Mouse (Mus musculus) granulocyte monocyte progenitor cell, adult 5-6 weeks (primary cell): ENCODE results near the gene Clba1. TPM values are rescaled to one million over a fixed set of nuclear protein-coding genes. Genes with fewer than 3 reads are reported as not detected.

Experiments
- total RNA-seq, 2 experiments: library from RNA; stranded (forward) in 1 of 2; stranded (reverse) in 1 of 2; fragments of 200-712, 200-1000 nt in 1 of 2; fragments of >200 nt in 1 of 2; fragmentation: Nextera tagmentation in 1 of 2; gene quantifications; 2 replicates each; pipeline ENCODE4 v1.2.3; 2014 to 2017

The Clba1 gene
- total RNA-seq, 2 experiments from 2014 or later: 1.2 to 1.7 TPM

Other genes with a start within 250 kb of the Clba1 start
- 18.1 and 23.3 TPM in 2 replicates for gene Inf2, start 220.2 kb upstream of the Clba1 start, total RNA-seq (2014; fragmentation: Nextera tagmentation)
- gene Inf2, start 220.2 kb upstream of the Clba1 start, total RNA-seq (2017): 3.6 and 7.8 TPM in 2 replicates
- gene Adssl1, start 188.9 kb upstream of the Clba1 start, total RNA-seq (2014; fragmentation: Nextera tagmentation): 128 and 139 TPM in 2 replicates
- gene Adssl1, start 188.9 kb upstream of the Clba1 start, total RNA-seq (2017): 109 and 122 TPM in 2 replicates
- 113 and 231 TPM in 2 replicates for gene Siva1, start 164.3 kb upstream of the Clba1 start, total RNA-seq (2014; fragmentation: Nextera tagmentation)
- 339 TPM in 2 replicates for gene Siva1, start 164.3 kb upstream of the Clba1 start, total RNA-seq (2017)
- gene Akt1, start 134.1 kb upstream of the Clba1 start, total RNA-seq (2014; fragmentation: Nextera tagmentation): 118 and 134 TPM in 2 replicates
- gene Akt1, start 134.1 kb upstream of the Clba1 start, total RNA-seq (2017): 73.9 and 101 TPM in 2 replicates
- 1.0 and 5.4 TPM in 2 replicates for gene Zbtb42, start 130.1 kb upstream of the Clba1 start, total RNA-seq (2014; fragmentation: Nextera tagmentation)
- 0.82 and 1.3 TPM in 2 replicates for gene Zbtb42, start 130.1 kb upstream of the Clba1 start, total RNA-seq (2017)
- 1.6 and 9.2 TPM in 2 replicates for gene Cep170b, start 88.5 kb upstream of the Clba1 start, total RNA-seq (2014; fragmentation: Nextera tagmentation)
- 0.56 and 1.2 TPM in 2 replicates for gene Cep170b, start 88.5 kb upstream of the Clba1 start, total RNA-seq (2017)
- gene Pld4, start 48.3 kb upstream of the Clba1 start, total RNA-seq (2014; fragmentation: Nextera tagmentation): 39.4 and 92.1 TPM in 2 replicates
- 21.1 and 25.4 TPM in 2 replicates for gene Pld4, start 48.3 kb upstream of the Clba1 start, total RNA-seq (2017)
- gene Ahnak2, start 6.3 kb upstream of the Clba1 start, total RNA-seq (2014; fragmentation: Nextera tagmentation): not detected in 2 replicates
- gene Ahnak2, start 6.3 kb upstream of the Clba1 start, total RNA-seq (2017): not detected in 2 replicates
- 65.6 and 66.5 TPM in 2 replicates for gene Cdca4, start 20.5 kb downstream of the Clba1 start, total RNA-seq (2014; fragmentation: Nextera tagmentation)
- 61.9 and 64.3 TPM in 2 replicates for gene Cdca4, start 20.5 kb downstream of the Clba1 start, total RNA-seq (2017)
- gene Gpr132, start 59.3 kb downstream of the Clba1 start, total RNA-seq (2014; fragmentation: Nextera tagmentation): 10.4 and 20.5 TPM in 2 replicates
- 5.8 and 6.2 TPM in 2 replicates for gene Gpr132, start 59.3 kb downstream of the Clba1 start, total RNA-seq (2017)
- 0.95 and 1.0 TPM in 2 replicates for gene Jag2, start 120.8 kb downstream of the Clba1 start, total RNA-seq (2014; fragmentation: Nextera tagmentation)
- gene Jag2, start 120.8 kb downstream of the Clba1 start, total RNA-seq (2017): 0.22 and 1.4 TPM in 2 replicates
- 15.9 and 33.3 TPM in 2 replicates for gene Nudt14, start 133.2 kb downstream of the Clba1 start, total RNA-seq (2014; fragmentation: Nextera tagmentation)
- 16.6 and 25.4 TPM in 2 replicates for gene Nudt14, start 133.2 kb downstream of the Clba1 start, total RNA-seq (2017)
- gene Btbd6, start 167.5 kb downstream of the Clba1 start, total RNA-seq (2014; fragmentation: Nextera tagmentation): 2.4 and 10.5 TPM in 2 replicates
- 3.3 and 6.8 TPM in 2 replicates for gene Btbd6, start 167.5 kb downstream of the Clba1 start, total RNA-seq (2017)
- 38.7 and 42.6 TPM in 2 replicates for gene Brf1, start 191.8 kb downstream of the Clba1 start, total RNA-seq (2014; fragmentation: Nextera tagmentation)
- 28.1 and 41.3 TPM in 2 replicates for gene Brf1, start 191.8 kb downstream of the Clba1 start, total RNA-seq (2017)
- gene Pacs2, start 205.6 kb downstream of the Clba1 start, total RNA-seq (2014; fragmentation: Nextera tagmentation): 23.7 and 28.5 TPM in 2 replicates
- gene Pacs2, start 205.6 kb downstream of the Clba1 start, total RNA-seq (2017): 6.9 and 8.8 TPM in 2 replicates